Mouse (Mus musculus): ENCODE data around the gene Cul4a. TPM values are rescaled to one million over a fixed set of nuclear protein-coding genes. Genes with fewer than 3 reads are reported as not detected.

Gene Cul4a
- polyA plus RNA-seq, 1 experiment from 2014 or later: 47.1 TPM

DNA sequence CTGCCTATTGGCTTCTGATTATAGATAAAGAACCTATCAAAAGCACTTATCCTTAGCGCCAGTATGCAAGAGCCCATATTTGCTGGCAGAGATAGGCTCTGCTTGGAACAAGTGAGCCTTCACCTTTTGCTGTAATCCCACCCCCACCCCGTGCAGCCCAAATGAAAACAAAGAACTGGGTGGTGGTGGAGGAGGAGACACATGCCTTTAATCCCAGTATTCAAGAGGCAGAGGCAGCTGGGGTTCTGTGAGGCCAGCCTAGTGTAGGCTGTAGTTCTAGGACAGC is 76.2 kb downstream of the Cul4a start:
- Histone ChIP-seq H3K4me3 (ENCODE audit: low read depth, low read length) (no peak overlapping the region), H3K9ac (ENCODE audit: low read length) (no peak overlapping the region), H3K36me3 (ENCODE audit: control insufficient read depth, insufficient read depth, low read length) (peaks cover 3% of the 10 kb centered on the region; the same call in 1 of the 2 replicates), H3K4me2 (replicated peaks; ENCODE audit: low read depth) (no peak overlapping the region), H3K27ac (replicated peaks) (no peak overlapping the region), H3K27me3 (ENCODE audit: control insufficient read depth, insufficient read depth, low read length) (no peaks in the 10 kb centered on the region), H3K9me3 (ENCODE audit: control insufficient read depth, low read length) (no peaks in the 10 kb centered on the region), H3K4me1 (replicated peaks; ENCODE audit: control insufficient read depth, insufficient read depth) (no peaks in the 10 kb centered on the region)
- TF ChIP-seq EP300 (optimal IDR thresholded peaks at IDR 0.05) (no peak), CTCF (IDR thresholded peaks at IDR 0.05; ENCODE audit: low read depth) (no peak)
- ATAC-seq (ENCODE audit: low FRiP score, low TSS enrichment) (no peak), DNase-seq (ENCODE audit: low spot score) (no peak)
- WGBS: 36% methylated on average over 2 of the region's 2 CpGs

DNA sequence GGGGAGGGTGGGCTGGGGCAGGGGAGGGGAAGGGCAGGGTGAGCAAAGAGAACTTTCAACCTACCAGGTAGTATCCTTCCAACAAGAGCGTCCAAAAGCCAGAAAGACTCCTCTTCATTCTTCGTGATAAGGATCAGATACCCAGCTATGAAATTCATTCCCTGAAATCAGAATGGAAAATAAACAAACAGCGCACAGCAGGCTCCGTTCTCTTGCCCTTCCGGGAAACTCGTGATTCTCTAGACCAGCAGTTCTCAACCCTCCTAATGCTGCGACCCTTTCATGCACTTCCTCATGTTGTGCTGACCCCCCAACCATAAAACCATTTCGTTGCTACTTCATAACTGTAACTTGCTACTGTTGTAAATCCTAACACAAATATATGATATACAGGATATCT is 81.4 kb downstream of the Cul4a start:
- WGBS: 79% methylated on average over 8 of the region's 8 CpGs
- ATAC-seq (ENCODE audit: low FRiP score, low TSS enrichment): no peak
- Histone ChIP-seq H3K27ac (replicated peaks) (no peak overlapping the region), H3K4me2 (replicated peaks; ENCODE audit: low read depth) (no peak overlapping the region), H3K36me3 (ENCODE audit: control insufficient read depth, insufficient read depth, low read length) (no peaks in the 10 kb centered on the region), H3K4me1 (replicated peaks; ENCODE audit: control insufficient read depth, insufficient read depth) (no peaks in the 10 kb centered on the region), H3K27me3 (ENCODE audit: control insufficient read depth, insufficient read depth, low read length) (no peaks in the 10 kb centered on the region), H3K9ac (ENCODE audit: low read length) (no peak overlapping the region), H3K9me3 (ENCODE audit: control insufficient read depth, low read length) (no peaks in the 10 kb centered on the region), H3K4me3 (ENCODE audit: low read depth, low read length) (no peak overlapping the region)
- TF ChIP-seq EP300 (optimal IDR thresholded peaks at IDR 0.05) (no peak), CTCF (IDR thresholded peaks at IDR 0.05; ENCODE audit: low read depth) (no peak)
- DNase-seq (ENCODE audit: low spot score): no peak

GRCm38 (mm10) chr8:13187229-13187628 is 81.8 kb downstream of the Cul4a start:
- Histone ChIP-seq H3K27me3 (ENCODE audit: control insufficient read depth, insufficient read depth, low read length) (no peaks in the 10 kb centered on the region), H3K4me1 (replicated peaks; ENCODE audit: control insufficient read depth, insufficient read depth) (no peaks in the 10 kb centered on the region), H3K9me3 (ENCODE audit: control insufficient read depth, low read length) (no peaks in the 10 kb centered on the region), H3K36me3 (ENCODE audit: control insufficient read depth, insufficient read depth, low read length) (no peaks in the 10 kb centered on the region), H3K9ac (ENCODE audit: low read length) (no peak overlapping the region), H3K4me3 (ENCODE audit: low read depth, low read length) (no peak overlapping the region), H3K27ac (replicated peaks) (no peak overlapping the region), H3K4me2 (replicated peaks; ENCODE audit: low read depth) (no peak overlapping the region)
- no peak for TF ChIP-seq EP300 (optimal IDR thresholded peaks at IDR 0.05)
- no peak for TF ChIP-seq CTCF (IDR thresholded peaks at IDR 0.05; ENCODE audit: low read depth)
- ATAC-seq (ENCODE audit: low FRiP score, low TSS enrichment) (no peak), DNase-seq (ENCODE audit: low spot score) (no peak)
- WGBS: 83% methylated on average over 9 of the region's 9 CpGs

- H3K27me3 ChIP-seq (ENCODE audit: control insufficient read depth, insufficient read depth, low read length): no peaks in the 10 kb centered on the region
- no peak for ATAC-seq (ENCODE audit: low FRiP score, low TSS enrichment)
- H3K36me3 ChIP-seq (ENCODE audit: control insufficient read depth, insufficient read depth, low read length): no peaks in the 10 kb centered on the region
- H3K4me3 ChIP-seq (ENCODE audit: low read depth, low read length): no peak overlapping the region
- DNase-seq (ENCODE audit: low spot score): no peak
- no peak overlapping the region for H3K27ac ChIP-seq (replicated peaks)
- no peak overlapping the region for H3K9ac ChIP-seq (ENCODE audit: low read length)
- TF ChIP-seq CTCF (IDR thresholded peaks at IDR 0.05; ENCODE audit: low read depth): no peak
- no peak for TF ChIP-seq EP300 (optimal IDR thresholded peaks at IDR 0.05)
- H3K4me2 ChIP-seq (replicated peaks; ENCODE audit: low read depth): no peak overlapping the region
- WGBS: 69% methylated on average over 7 of the region's 7 CpGs
- H3K4me1 ChIP-seq (replicated peaks; ENCODE audit: control insufficient read depth, insufficient read depth): no peaks in the 10 kb centered on the region
- no peaks in the 10 kb centered on the region for H3K9me3 ChIP-seq (ENCODE audit: control insufficient read depth, low read length)
These were observed 82.2 kb downstream of the Cul4a start for GRCm38 (mm10) chr8:13187638-13188037.

DNA sequence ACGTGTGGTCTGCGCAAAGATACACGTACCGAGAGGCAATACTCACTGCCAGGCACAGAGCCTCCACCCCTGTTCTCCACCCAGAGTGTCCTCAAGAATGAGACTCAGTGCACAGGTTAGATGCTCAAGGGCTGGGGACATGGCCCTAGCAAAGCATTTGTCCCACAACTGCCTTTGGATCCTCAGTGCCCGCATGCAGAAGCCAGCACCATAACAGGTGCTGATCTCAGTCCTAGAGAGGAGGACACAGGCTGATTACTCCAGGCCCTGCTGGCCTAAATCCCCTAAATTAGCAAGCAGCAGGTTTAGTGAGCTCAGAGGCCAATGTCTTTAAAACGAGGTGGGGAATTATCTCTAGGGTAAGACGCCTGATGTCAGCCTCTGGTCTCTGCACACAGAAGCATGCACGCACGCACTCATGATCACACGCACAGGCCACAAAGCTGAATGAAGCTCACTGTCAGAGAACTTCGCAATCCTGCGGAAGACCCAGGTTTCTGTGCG is 82.7 kb downstream of the Cul4a start:
- ATAC-seq (ENCODE audit: low FRiP score, low TSS enrichment): no peak
- Histone ChIP-seq H3K27ac (replicated peaks) (no peak overlapping the region), H3K4me1 (replicated peaks; ENCODE audit: control insufficient read depth, insufficient read depth) (no peaks in the 10 kb centered on the region), H3K9ac (ENCODE audit: low read length) (no peak overlapping the region), H3K9me3 (ENCODE audit: control insufficient read depth, low read length) (no peaks in the 10 kb centered on the region), H3K4me3 (ENCODE audit: low read depth, low read length) (no peak overlapping the region), H3K4me2 (replicated peaks; ENCODE audit: low read depth) (no peak overlapping the region), H3K36me3 (ENCODE audit: control insufficient read depth, insufficient read depth, low read length) (no peaks in the 10 kb centered on the region), H3K27me3 (ENCODE audit: control insufficient read depth, insufficient read depth, low read length) (no peaks in the 10 kb centered on the region)
- DNase-seq (ENCODE audit: low spot score): no peak
- no peak for TF ChIP-seq EP300 (optimal IDR thresholded peaks at IDR 0.05)
- TF ChIP-seq CTCF (IDR thresholded peaks at IDR 0.05; ENCODE audit: low read depth): no peak
- WGBS: 90% methylated on average over 13 of the region's 13 CpGs

DNA sequence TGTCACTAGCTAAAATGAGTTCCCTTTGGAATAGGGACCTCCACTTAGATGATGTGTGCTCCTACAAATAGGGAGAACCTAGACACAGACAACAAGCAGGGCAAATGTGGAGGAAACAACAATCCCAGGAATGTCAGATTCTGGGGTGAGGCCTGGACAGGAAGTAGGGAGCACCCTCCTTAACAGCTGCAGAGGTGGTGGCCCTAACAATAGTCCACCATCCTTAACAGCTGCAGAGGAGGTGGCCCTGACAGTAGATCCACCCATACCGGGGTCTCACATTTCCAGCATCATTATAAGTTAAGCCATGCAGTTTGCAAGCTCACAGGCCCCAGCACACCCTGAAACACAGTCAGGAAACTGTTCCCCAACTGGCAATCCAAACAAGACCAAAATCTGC is 83.4 kb downstream of the Cul4a start:
- 100% methylated on average over 1 of the region's 1 CpGs for WGBS
- Histone ChIP-seq H3K27me3 (ENCODE audit: control insufficient read depth, insufficient read depth, low read length) (no peaks in the 10 kb centered on the region), H3K9me3 (ENCODE audit: control insufficient read depth, low read length) (no peaks in the 10 kb centered on the region), H3K4me3 (ENCODE audit: low read depth, low read length) (no peak overlapping the region), H3K36me3 (ENCODE audit: control insufficient read depth, insufficient read depth, low read length) (no peaks in the 10 kb centered on the region), H3K27ac (replicated peaks) (no peak overlapping the region), H3K4me1 (replicated peaks; ENCODE audit: control insufficient read depth, insufficient read depth) (no peaks in the 10 kb centered on the region), H3K9ac (ENCODE audit: low read length) (no peak overlapping the region), H3K4me2 (replicated peaks; ENCODE audit: low read depth) (no peak overlapping the region)
- no peak for ATAC-seq (ENCODE audit: low FRiP score, low TSS enrichment)
- DNase-seq (ENCODE audit: low spot score): no peak
- TF ChIP-seq CTCF (IDR thresholded peaks at IDR 0.05; ENCODE audit: low read depth) (no peak), EP300 (optimal IDR thresholded peaks at IDR 0.05) (no peak)

All from stomach, postnatal 0 days (tissue).